Mouse (Mus musculus) olfactory bulb, adult 2 months (tissue): ENCODE data around the gene Hkdc1.

ENCODE experiments used
- CTCF ChIP-seq: fragments of 200-500 bp; IDR thresholded peaks from 2 replicates; pipeline ENCODE4 v1.5.1; 2012; ENCODE audit warnings: low read depth, mild to moderate bottlenecking, low read length, moderate library complexity; ENCODE audit not compliant: insufficient read depth
- POLR2A ChIP-seq: fragments of 200-500 bp; IDR thresholded peaks from 2 replicates; pipeline ENCODE4 v1.6.1; 2012; ENCODE audit warnings: mild to moderate bottlenecking, low read depth, low read length, moderate library complexity; ENCODE audit not compliant: insufficient read depth

- TF ChIP-seq CTCF (no peak), POLR2A (no peak)
Observed at GRCm38 (mm10) chr10:62358827-62359226, 63.5 kb downstream of the Hkdc1 start.
